Mouse (Mus musculus) hindlimb bud, embryonic 11.5 days (tissue): Measurements from ENCODE around the gene Tle6.

ENCODE experiments used
- DNase-seq: peaks from one replicate; pipeline ENCODE4 v3.0.0-alpha.2; 2012; ENCODE audit warnings: low read depth, low spot score; ENCODE audit errors: extremely low spot score

The Tle6 gene

GRCm38 (mm10) chr10:81544296-81545160 lies 56.3 kb downstream of the Tle6 start:
- no peak for DNase-seq

- DNase-seq, result no peak
Measured at GRCm38 (mm10) chr10:81543633-81544032, 57.2 kb downstream of the Tle6 start.

GRCm38 (mm10) chr10:81542727-81543460 lies 58.0 kb downstream of the Tle6 start:
- no peak for DNase-seq

GRCm38 (mm10) chr10:81541803-81542202 lies 59.1 kb downstream of the Tle6 start:
- DNase-seq, result no peak

- DNase-seq, result no peak
Measured at GRCm38 (mm10) chr10:81541363-81541762, 59.5 kb downstream of the Tle6 start.
